ENCODE assay signal across 28 mouse cellular contexts in genomic region chr15:85775001-85775400, GRCm38 (mm10). TPM values are rescaled to one million over a fixed set of nuclear protein-coding genes. Genes with fewer than 3 reads are reported as not detected.
DNase-seq lines count a peak whose midpoint lies in the region; ATAC-seq and TF ChIP-seq lines count a peak whose summit lies in the region.
"Had no signal": no experiment of that assay in that cellular context is flagged by ENCODE, and none has a peak within 500 bp of the region (broad histone marks: within the 10 kb centered on the region; RNA-seq: fewer than 3 reads in every experiment).

No protein-coding gene starts in this region.

- H3K27ac ChIP-seq in liver, postnatal 0 days (ENCODE audit: low read depth), result peak overlapping the region; percentile 95
- no peak overlapping the region for H3K27ac ChIP-seq in liver, embryonic 11.5 days (ENCODE audit: low read depth, low read length)
- peak overlapping the region; percentile 53 for H3K27ac ChIP-seq in intestine, embryonic 16.5 days (ENCODE audit: low read length)
- H3K27ac ChIP-seq in midbrain, embryonic 15.5 days, result no peak overlapping the region
- H3K27ac ChIP-seq: forebrain, embryonic 10.5 days; forebrain, embryonic 13.5 days; heart, embryonic 15.5 days; hindbrain, embryonic 10.5 days; hindbrain, embryonic 13.5 days had no signal

- peak; percentile 36 for DNase-seq in layer of hippocampus, adult 11-12 months (ENCODE audit: low spot score)
- no peak for DNase-seq in layer of hippocampus, adult 9-10 months (ENCODE audit: low spot score)
- DNase-seq in liver, postnatal 0 days, result no peak
- DNase-seq in liver, embryonic 11.5 days (ENCODE audit: low spot score), result no peak
- no peak for DNase-seq in left cerebral cortex, postnatal 4 days
- DNase-seq: adrenal gland, postnatal 10 days; adrenal gland, postnatal 36 days; B cell, adult 2 months; cerebellum, adult 18-20 months; cerebellum, adult 9-10 months; cerebellum, postnatal 14 days; gastrocnemius, postnatal 10 days; gastrocnemius, postnatal 36 days; heart, postnatal 10 days; heart, postnatal 36 days had no signal

- H3K4me3 ChIP-seq in liver, postnatal 0 days (ENCODE audit: low read depth, low read length), result no peak overlapping the region
- no peak overlapping the region for H3K4me3 ChIP-seq in liver, embryonic 11.5 days (ENCODE audit: low read depth, low read length)
- H3K4me3 ChIP-seq in intestine, embryonic 16.5 days (ENCODE audit: low read length), result no peak overlapping the region
- H3K4me3 ChIP-seq in midbrain, embryonic 15.5 days, result no peak overlapping the region
- H3K4me3 ChIP-seq: forebrain, embryonic 10.5 days; forebrain, embryonic 13.5 days; heart, embryonic 15.5 days; hindbrain, embryonic 10.5 days; hindbrain, embryonic 13.5 days had no signal

- no peak for TF ChIP-seq CTCF in liver, postnatal 0 days (IDR thresholded peaks at IDR 0.05; ENCODE audit: low read depth)

- no peak overlapping the region for H3K9ac ChIP-seq in liver, postnatal 0 days (replicated peaks)
- H3K9ac ChIP-seq in liver, embryonic 11.5 days (ENCODE audit: low read depth, low read length), result no peak overlapping the region
- H3K9ac ChIP-seq in intestine, embryonic 16.5 days (ENCODE audit: low read depth, low read length), result no peak overlapping the region
- no peak overlapping the region for H3K9ac ChIP-seq in midbrain, embryonic 15.5 days
- H3K9ac ChIP-seq: forebrain, embryonic 13.5 days; heart, embryonic 15.5 days; hindbrain, embryonic 13.5 days had no signal

- no peak for ATAC-seq in liver, postnatal 0 days
- ATAC-seq in liver, embryonic 11.5 days (replicated peaks; ENCODE audit: low FRiP score), result no peak
- no peak for ATAC-seq in intestine, embryonic 16.5 days
- no peak for ATAC-seq in midbrain, embryonic 15.5 days (replicated peaks)
- ATAC-seq: forebrain, embryonic 13.5 days; forebrain, embryonic 16.5 days; Patski had no signal

- intact Hi-C loops in left cerebral cortex, postnatal 4 days (cut with DNase I), result no loop called here

- no peaks in the 10 kb centered on the region for H3K27me3 ChIP-seq in liver, postnatal 0 days (ENCODE audit: insufficient read depth, low read length)
- H3K27me3 ChIP-seq in liver, embryonic 11.5 days (replicated peaks; ENCODE audit: control insufficient read depth, insufficient read depth, low read length), result no peaks in the 10 kb centered on the region
- no peaks in the 10 kb centered on the region for H3K27me3 ChIP-seq in intestine, embryonic 16.5 days (replicated peaks; ENCODE audit: control insufficient read depth, insufficient read depth, low read length)
- no peaks in the 10 kb centered on the region for H3K27me3 ChIP-seq in midbrain, embryonic 15.5 days (replicated peaks)
- H3K27me3 ChIP-seq: forebrain, embryonic 13.5 days; heart, embryonic 15.5 days; hindbrain, embryonic 13.5 days; Patski had no signal

- H3K36me3 ChIP-seq in liver, postnatal 0 days (replicated peaks; ENCODE audit: insufficient read depth, low read length), result peaks cover 3% of the 10 kb centered on the region; the same call in 1 of the 2 replicates
- H3K36me3 ChIP-seq in liver, embryonic 11.5 days (ENCODE audit: control insufficient read depth, insufficient read depth, low read length), result no peaks in the 10 kb centered on the region
- H3K36me3 ChIP-seq in intestine, embryonic 16.5 days (ENCODE audit: control insufficient read depth, insufficient read depth, low read length), result no peaks in the 10 kb centered on the region
- H3K36me3 ChIP-seq in midbrain, embryonic 15.5 days (replicated peaks), result no peaks in the 10 kb centered on the region
- H3K36me3 ChIP-seq: forebrain, embryonic 10.5 days; G1E; heart, embryonic 15.5 days; hindbrain, embryonic 10.5 days; hindbrain, embryonic 13.5 days had no signal

- H3K4me2 ChIP-seq in liver, postnatal 0 days (ENCODE audit: low read depth, low read length), result 0 out of 2 replicates have a peak overlapping the region, but pooled peaks have one; percentile 31
- no peak overlapping the region for H3K4me2 ChIP-seq in liver, embryonic 11.5 days
- no peak overlapping the region for H3K4me2 ChIP-seq in intestine, embryonic 16.5 days (ENCODE audit: low read depth, low read length)
- no peak overlapping the region for H3K4me2 ChIP-seq in midbrain, embryonic 15.5 days
- H3K4me2 ChIP-seq: forebrain, embryonic 13.5 days; heart, embryonic 11.5 days; heart, embryonic 15.5 days; hindbrain, embryonic 13.5 days had no signal

- WGBS in liver, postnatal 0 days (ENCODE audit: insufficient replicate concordance), result 78% methylated on average over 7 of the region's 7 CpGs
- 85% methylated on average over 7 of the region's 7 CpGs for WGBS in liver, embryonic 11.5 days
- 77% methylated on average over 7 of the region's 7 CpGs for WGBS in intestine, embryonic 16.5 days
- 85% methylated on average over 7 of the region's 7 CpGs for WGBS in midbrain, embryonic 15.5 days

- peaks cover 6% of the 10 kb centered on the region; the same call in 1 of the 2 replicates for H3K4me1 ChIP-seq in liver, postnatal 0 days (ENCODE audit: insufficient read depth)
- no peaks in the 10 kb centered on the region for H3K4me1 ChIP-seq in liver, embryonic 11.5 days (replicated peaks; ENCODE audit: control insufficient read depth, insufficient read depth, low read length)
- H3K4me1 ChIP-seq in intestine, embryonic 16.5 days (ENCODE audit: control insufficient read depth, insufficient read depth, low read length), result peaks cover 5% of the 10 kb centered on the region; the same call in 1 of the 2 replicates
- no peaks in the 10 kb centered on the region for H3K4me1 ChIP-seq in midbrain, embryonic 15.5 days
- H3K4me1 ChIP-seq: forebrain, embryonic 10.5 days; forebrain, embryonic 13.5 days; heart, embryonic 15.5 days; hindbrain, embryonic 10.5 days; hindbrain, embryonic 13.5 days had no signal

- no peaks in the 10 kb centered on the region for H3K9me3 ChIP-seq in liver, postnatal 0 days (ENCODE audit: low read length)
- H3K9me3 ChIP-seq in liver, embryonic 11.5 days (ENCODE audit: control insufficient read depth, low read length), result no peaks in the 10 kb centered on the region
- H3K9me3 ChIP-seq in intestine, embryonic 16.5 days (ENCODE audit: control insufficient read depth, low read length), result no peaks in the 10 kb centered on the region
- no peaks in the 10 kb centered on the region for H3K9me3 ChIP-seq in midbrain, embryonic 15.5 days
- H3K9me3 ChIP-seq: forebrain, embryonic 10.5 days; forebrain, embryonic 13.5 days; G1E; heart, embryonic 15.5 days; hindbrain, embryonic 10.5 days; hindbrain, embryonic 13.5 days had no signal

- TF ChIP-seq EP300 in liver, postnatal 0 days (IDR thresholded peaks at IDR 0.05; ENCODE audit: low read depth), result no peak

RNA-seq across cellular contexts. Expression of gene Cdpf1, which starts 36.5 kb away (rescaled TPM):
- 12.9 and 14.1 TPM in 2 replicates for polyA plus RNA-seq in liver, postnatal 0 days (2015; fragmentation: Nextera tagmentation; extraction: Ambion mirVana)
- polyA plus RNA-seq in liver, embryonic 11.5 days (2014; fragmentation: Nextera tagmentation; extraction: Ambion mirVana), result 43.1 and 49.7 TPM in 2 replicates
- polyA plus RNA-seq in intestine, embryonic 16.5 days (2015; fragmentation: Nextera tagmentation; extraction: Ambion mirVana), result 58.2 and 62.2 TPM in 2 replicates
- total RNA-seq in left cerebral cortex, postnatal 4 days (2021), result 10 to 100 TPM; 19.9 to 22.6 TPM
- 21.3 and 25.6 TPM in 2 replicates for polyA plus RNA-seq in midbrain, embryonic 15.5 days (2015; fragmentation: Nextera tagmentation; extraction: Ambion mirVana)

RNA-seq across cellular contexts. Expression of gene Ppara, which starts 40.2 kb away (rescaled TPM):
- polyA plus RNA-seq in liver, postnatal 0 days (2015; fragmentation: Nextera tagmentation; extraction: Ambion mirVana), result 169 and 185 TPM in 2 replicates
- polyA plus RNA-seq in liver, embryonic 11.5 days (2014; fragmentation: Nextera tagmentation; extraction: Ambion mirVana), result 2.5 and 3.4 TPM in 2 replicates
- 31.0 and 37.6 TPM in 2 replicates for polyA plus RNA-seq in intestine, embryonic 16.5 days (2015; fragmentation: Nextera tagmentation; extraction: Ambion mirVana)
- 1 to 10 TPM; 1.0 to 1.8 TPM for total RNA-seq in left cerebral cortex, postnatal 4 days (2021)
- 1.3 and 2.2 TPM in 2 replicates for polyA plus RNA-seq in midbrain, embryonic 15.5 days (2015; fragmentation: Nextera tagmentation; extraction: Ambion mirVana)
- total RNA-seq: CH12.LX; granulocyte monocyte progenitor cell, adult 5-6 weeks had no signal
- polyA plus RNA-seq: G1E had no signal

RNA-seq across cellular contexts. Expression of gene Pkdrej, which starts 46.5 kb away (rescaled TPM):
- 0.02 TPM in 1 of 2 replicates, not detected in the other for polyA plus RNA-seq in liver, postnatal 0 days (2015; fragmentation: Nextera tagmentation; extraction: Ambion mirVana)
- polyA plus RNA-seq in liver, embryonic 11.5 days (2014; fragmentation: Nextera tagmentation; extraction: Ambion mirVana), result 0.11 and 0.21 TPM in 2 replicates
- 0.17 and 0.18 TPM in 2 replicates for polyA plus RNA-seq in intestine, embryonic 16.5 days (2015; fragmentation: Nextera tagmentation; extraction: Ambion mirVana)
- total RNA-seq in left cerebral cortex, postnatal 4 days (2021), result under 1 TPM; 0.36 to 0.46 TPM
- polyA plus RNA-seq in midbrain, embryonic 15.5 days (2015; fragmentation: Nextera tagmentation; extraction: Ambion mirVana), result 0.05 and 0.10 TPM in 2 replicates
- total RNA-seq: CH12.LX; granulocyte monocyte progenitor cell, adult 5-6 weeks had no signal
- polyA plus RNA-seq: forebrain, embryonic 13.5 days; G1E; hindbrain, embryonic 10.5 days had no signal

RNA-seq across cellular contexts. Expression of gene Ttc38, which starts 57.1 kb away (rescaled TPM):
- 16.2 and 17.6 TPM in 2 replicates for polyA plus RNA-seq in liver, postnatal 0 days (2015; fragmentation: Nextera tagmentation; extraction: Ambion mirVana)
- 6.5 and 7.4 TPM in 2 replicates for polyA plus RNA-seq in liver, embryonic 11.5 days (2014; fragmentation: Nextera tagmentation; extraction: Ambion mirVana)
- polyA plus RNA-seq in intestine, embryonic 16.5 days (2015; fragmentation: Nextera tagmentation; extraction: Ambion mirVana), result 13.4 and 15.1 TPM in 2 replicates
- 1 to 10 TPM; 2.3 to 3.5 TPM for total RNA-seq in left cerebral cortex, postnatal 4 days (2021)
- 3.3 and 3.6 TPM in 2 replicates for polyA plus RNA-seq in midbrain, embryonic 15.5 days (2015; fragmentation: Nextera tagmentation; extraction: Ambion mirVana)

Comparison
In these comparisons a context has a peak if more than half of its experiments do, and no peak if none do; other contexts are left out.
1. H3K27ac ChIP-seq: peak in liver, postnatal 0 days (single experiment) and intestine, embryonic 16.5 days (single experiment); none in liver, embryonic 11.5 days (single experiment) and midbrain, embryonic 15.5 days (single experiment).